Mouse (Mus musculus) hindbrain, embryonic 16.5 days (tissue): ENCODE measurements around the gene Frmd4b. TPM values are rescaled to one million over a fixed set of nuclear protein-coding genes. Genes with fewer than 3 reads are reported as not detected.
"Not testable (repeated sequence)": the region's sequence is repeated elsewhere in the genome, so short reads cannot be mapped to it uniquely, and the experiment has no call there.

ENCODE experiments used
- ATAC-seq: fragments of 200-750 bp; cut with Nextera tagmentation; 2 replicates; pipeline ENCODE4 v1.8.0; 2017; ENCODE audit warnings: moderate TSS enrichment, moderate library complexity
- H3K27ac ChIP-seq: fragments of 300-500 bp; sonication (generic); 2 replicates; pipeline ENCODE4 v1.5.1; 2014; ENCODE audit warnings: low read depth, mild to moderate bottlenecking, control low read depth, low read length, moderate library complexity
- H3K27me3 ChIP-seq: fragments of 300-500 bp; sonication (generic); replicated peaks from 2 replicates; pipeline ENCODE4 v1.6.1; 2014; ENCODE audit warnings: low read length; ENCODE audit not compliant: control insufficient read depth, insufficient read depth
- H3K36me3 ChIP-seq: fragments of 300-500 bp; sonication (generic); 2 replicates; pipeline ENCODE4 v1.6.1; 2014; ENCODE audit warnings: mild to moderate bottlenecking, low read length, moderate library complexity, mixed read lengths; ENCODE audit not compliant: control insufficient read depth, insufficient read depth
- H3K4me1 ChIP-seq: fragments of 300-500 bp; sonication (generic); 2 replicates; pipeline ENCODE4 v1.6.1; 2014; ENCODE audit warnings: low read depth, low read length; ENCODE audit not compliant: control insufficient read depth, insufficient read depth
- H3K4me2 ChIP-seq: fragments of 300-500 bp; sonication (generic); 2 replicates; pipeline ENCODE4 v1.6.1; 2014; ENCODE audit warnings: mild to moderate bottlenecking, low read length, control low read depth, moderate library complexity
- H3K4me3 ChIP-seq: fragments of 300-500 bp; sonication (generic); 2 replicates; pipeline ENCODE4 v1.5.1; 2014; ENCODE audit warnings: mild to moderate bottlenecking, low read length, control low read depth, moderate library complexity
- H3K9ac ChIP-seq: fragments of 300-500 bp; sonication (generic); 2 replicates; pipeline ENCODE4 v1.6.1; 2014; ENCODE audit warnings: low read depth, mild to moderate bottlenecking, control low read depth, low read length, moderate library complexity
- H3K9me3 ChIP-seq: fragments of 300-500 bp; sonication (generic); 2 replicates; pipeline ENCODE4 v1.6.1; 2014; ENCODE audit warnings: mild to moderate bottlenecking, low read length, moderate library complexity; ENCODE audit not compliant: control insufficient read depth
- WGBS: fragments of 180-500 bp; shearing (Covaris S2); extraction: QIAGEN DNeasy Blood & Tissue Kit; methylation state at CpG from one replicate; pipeline ENCODE4 v1.1.7; 2014; 5-methylcytosine and 5-hydroxymethylcytosine counted together
- polyA plus RNA-seq: library from polyadenylated mRNA; unstranded; fragments of >200 nt; fragmentation: Nextera tagmentation; extraction: Ambion mirVana; gene quantifications from 2 replicates; pipeline ENCODE4 v1.2.1, GENCODE M21; 2015

Gene Frmd4b
- polyA plus RNA-seq, 1 experiment from 2014 or later, result 15.8 TPM

DNA sequence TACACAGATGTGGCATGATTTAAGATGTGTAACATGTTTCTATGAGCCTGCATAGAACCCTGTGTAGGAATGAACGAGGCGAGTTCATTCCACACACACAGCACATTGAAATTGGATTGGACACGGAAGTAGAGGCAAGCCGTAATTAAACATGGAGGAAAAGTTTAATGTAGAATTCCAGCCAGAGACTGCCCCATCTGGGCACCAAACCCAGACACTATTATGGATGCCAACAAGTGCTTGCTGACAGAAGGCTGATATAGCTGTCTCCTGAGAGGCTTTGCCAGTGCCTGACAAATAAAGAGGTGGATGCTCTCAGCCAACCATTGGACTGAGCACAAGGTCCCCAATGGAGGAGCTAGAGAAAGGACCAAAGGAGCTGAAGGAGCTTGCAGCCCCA, 201.8 kb downstream of the Frmd4b start:
- H3K9ac ChIP-seq, H3K36me3 ChIP-seq, H3K4me2 ChIP-seq, H3K4me3 ChIP-seq, H3K4me1 ChIP-seq, H3K27ac ChIP-seq, H3K27me3 ChIP-seq, H3K9me3 ChIP-seq, ATAC-seq: not testable (repeated sequence)
- 78% methylated on average over 4 of the region's 4 CpGs for WGBS

DNA sequence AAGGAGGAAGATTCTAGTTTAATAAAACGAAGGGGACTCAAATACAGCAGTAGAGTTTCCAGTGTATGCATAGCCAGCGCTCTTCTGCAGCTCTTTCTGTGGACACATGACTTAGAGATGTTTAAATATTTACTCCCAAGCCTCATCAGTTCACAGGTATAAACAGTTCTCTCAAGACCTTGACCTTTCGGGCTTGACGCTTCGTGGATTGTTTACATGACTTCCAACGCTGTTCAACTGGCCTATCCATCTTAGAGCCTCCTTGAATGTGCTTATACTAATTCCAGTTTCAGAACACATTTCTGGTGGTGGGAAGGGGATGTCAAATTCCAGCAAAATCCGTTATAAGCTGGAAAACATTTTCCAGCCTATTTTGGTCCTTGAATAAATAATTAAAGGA, 203.9 kb downstream of the Frmd4b start:
- no peak for ATAC-seq

DNA sequence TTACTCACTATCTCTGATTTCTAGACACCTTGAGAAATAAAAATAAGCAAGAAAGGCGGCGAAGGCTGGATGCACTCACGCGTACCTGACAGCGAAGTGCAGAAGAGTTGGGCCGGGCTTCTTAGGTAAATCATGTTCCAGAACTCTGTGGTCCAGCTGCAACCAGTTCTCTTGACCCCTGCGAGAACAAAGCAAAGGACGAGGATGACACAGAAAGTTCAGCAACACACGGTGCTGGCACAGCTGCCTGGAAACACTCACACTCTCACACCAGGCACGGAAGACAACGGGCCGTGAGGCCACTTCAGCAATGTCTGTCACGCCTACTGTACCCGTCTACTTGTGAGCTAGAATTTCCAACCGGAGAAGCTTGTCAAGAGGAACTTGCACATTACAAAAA, 204.9 kb downstream of the Frmd4b start:
- Histone ChIP-seq H3K9me3 (no peaks in the 10 kb centered on the region), H3K27me3 (no peaks in the 10 kb centered on the region), H3K4me3 (no peak overlapping the region), H3K36me3 (peaks cover 2% of the 10 kb centered on the region; the same call in 1 of the 2 replicates), H3K27ac (no peak overlapping the region), H3K9ac (no peak overlapping the region), H3K4me1 (no peaks in the 10 kb centered on the region), H3K4me2 (no peak overlapping the region)
- ATAC-seq, result no peak
- 92% methylated on average over 15 of the region's 15 CpGs for WGBS

More for the DNA sequence above, 203.9 kb downstream of the Frmd4b start:
- H3K9ac ChIP-seq, result no peak overlapping the region
- no peak overlapping the region for H3K4me2 ChIP-seq
- no peaks in the 10 kb centered on the region for H3K9me3 ChIP-seq
- no peak overlapping the region for H3K4me3 ChIP-seq
- H3K4me1 ChIP-seq, result no peaks in the 10 kb centered on the region
- H3K36me3 ChIP-seq, result peaks cover 2% of the 10 kb centered on the region; the same call in 1 of the 2 replicates
- no peak overlapping the region for H3K27ac ChIP-seq
- 84% methylated on average over 7 of the region's 7 CpGs for WGBS
- H3K27me3 ChIP-seq, result no peaks in the 10 kb centered on the region

DNA sequence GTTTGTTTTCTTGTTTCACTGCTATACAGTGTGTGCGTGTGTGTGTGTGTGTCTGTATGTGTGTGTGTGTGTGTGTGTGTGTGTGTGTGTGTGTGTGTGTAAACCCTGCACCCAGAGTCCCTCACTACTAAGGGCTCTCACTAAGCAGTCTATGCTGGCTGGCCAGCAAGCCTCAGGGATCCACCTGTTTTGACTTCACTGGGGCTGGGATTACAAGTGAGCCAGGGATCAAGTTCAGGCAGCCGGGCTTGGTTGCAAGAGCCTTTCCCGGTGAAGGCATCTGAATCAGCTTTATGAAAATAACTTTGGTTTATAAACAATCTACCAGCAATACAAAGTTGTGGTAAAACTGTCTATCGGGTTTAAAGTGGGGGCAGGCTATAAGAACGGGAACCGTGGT, 206.0 kb downstream of the Frmd4b start:
- H3K36me3 ChIP-seq, result peaks cover 2% of the 10 kb centered on the region; the same call in 1 of the 2 replicates
- H3K27ac ChIP-seq, result no peak overlapping the region
- no peaks in the 10 kb centered on the region for H3K4me1 ChIP-seq
- no peak overlapping the region for H3K9ac ChIP-seq
- H3K4me3 ChIP-seq, result no peak overlapping the region
- ATAC-seq, result no peak
- no peak overlapping the region for H3K4me2 ChIP-seq
- no peaks in the 10 kb centered on the region for H3K9me3 ChIP-seq
- no peaks in the 10 kb centered on the region for H3K27me3 ChIP-seq
- WGBS, result 89% methylated on average over 6 of the region's 6 CpGs

DNA sequence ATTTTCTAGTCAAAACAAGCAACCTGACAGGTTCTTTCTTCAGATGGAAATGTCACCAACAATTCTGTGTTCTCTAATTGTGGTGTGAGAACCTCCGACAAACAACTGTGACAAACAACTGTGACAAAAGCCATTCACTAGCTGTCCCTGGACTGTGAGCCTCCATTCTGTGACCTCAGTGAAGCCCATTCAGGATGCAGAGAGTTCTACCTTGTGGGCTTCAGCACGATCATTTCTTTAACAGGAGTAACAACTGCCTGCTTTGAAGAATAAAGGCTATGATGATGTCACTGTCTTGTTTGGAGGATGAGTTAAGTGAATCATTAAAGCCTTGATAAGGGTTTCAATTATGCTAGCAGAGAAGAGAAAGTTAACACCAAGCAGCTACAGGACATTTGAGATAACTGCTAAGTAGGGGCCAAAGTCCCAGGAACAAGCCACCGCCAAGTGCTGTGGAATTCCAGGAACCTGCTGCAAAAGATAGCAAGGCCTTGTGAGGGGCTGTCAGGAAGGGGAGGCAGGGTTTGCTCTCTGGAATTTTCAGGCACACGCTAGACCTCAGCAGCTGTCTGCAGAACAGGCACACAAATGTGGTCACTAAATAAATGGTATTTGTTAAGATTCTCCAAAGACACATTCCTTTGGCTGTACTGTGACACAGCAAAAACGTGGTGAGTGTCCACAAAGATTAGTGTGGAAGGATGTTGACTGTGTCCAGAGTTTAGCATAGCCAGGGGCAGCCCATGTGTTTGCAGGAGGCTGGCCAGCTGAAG, 207.7 kb downstream of the Frmd4b start:
- Histone ChIP-seq H3K9ac (no peak overlapping the region), H3K27ac (no peak overlapping the region), H3K36me3 (peaks cover 2% of the 10 kb centered on the region; the same call in 1 of the 2 replicates), H3K4me2 (no peak overlapping the region), H3K4me1 (no peaks in the 10 kb centered on the region), H3K4me3 (no peak overlapping the region), H3K9me3 (no peaks in the 10 kb centered on the region), H3K27me3 (no peaks in the 10 kb centered on the region)
- WGBS, result 31% methylated on average over 5 of the region's 5 CpGs
- ATAC-seq, result no peak

DNA sequence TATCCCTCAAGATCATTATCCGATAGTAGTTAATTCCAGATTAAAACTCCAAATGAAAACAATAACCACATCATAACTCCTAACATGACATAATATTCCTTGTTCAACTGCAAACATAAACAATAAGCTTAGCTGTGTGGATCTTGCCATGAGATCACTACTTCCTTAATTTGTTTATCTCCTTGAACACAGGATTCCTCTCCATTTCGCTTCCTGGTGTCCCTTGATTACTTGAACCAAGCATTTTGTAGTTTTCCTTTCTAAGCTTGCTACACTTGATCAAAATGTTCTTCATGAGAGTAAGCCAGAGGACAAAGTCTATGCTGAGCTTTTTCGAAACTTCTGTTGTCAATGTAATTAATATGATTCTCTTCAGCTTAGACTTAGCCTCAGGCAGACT, 209.4 kb downstream of the Frmd4b start:
- Histone ChIP-seq H3K27me3 (no peaks in the 10 kb centered on the region), H3K36me3 (peaks cover 2% of the 10 kb centered on the region; the same call in 1 of the 2 replicates), H3K4me1 (no peaks in the 10 kb centered on the region), H3K9ac (no peak overlapping the region), H3K4me2 (no peak overlapping the region), H3K4me3 (no peak overlapping the region), H3K27ac (no peak overlapping the region), H3K9me3 (no peaks in the 10 kb centered on the region)
- WGBS, result 91% methylated on average over 3 of the region's 3 CpGs
- ATAC-seq, result no peak

DNA sequence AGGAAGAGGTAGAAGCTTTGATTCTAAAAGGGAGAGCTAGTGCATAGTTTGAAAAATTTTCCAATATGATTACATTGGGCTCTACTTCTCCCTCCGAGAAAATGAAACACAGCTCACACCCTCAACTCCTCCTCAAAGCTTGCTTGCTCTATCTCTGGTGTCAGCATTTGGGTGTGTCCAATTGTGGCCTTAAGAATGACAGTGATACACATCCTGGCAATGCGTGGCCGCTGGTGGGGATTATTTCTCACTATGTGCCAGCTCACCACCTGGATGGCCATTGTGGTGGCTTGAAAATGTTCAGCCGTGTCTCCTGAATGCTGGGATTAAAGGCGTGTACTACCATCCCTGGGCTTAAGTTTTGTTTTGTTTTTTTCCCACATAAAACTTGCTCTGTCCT, 209.9 kb downstream of the Frmd4b start:
- 91% methylated on average over 5 of the region's 5 CpGs for WGBS

DNA sequence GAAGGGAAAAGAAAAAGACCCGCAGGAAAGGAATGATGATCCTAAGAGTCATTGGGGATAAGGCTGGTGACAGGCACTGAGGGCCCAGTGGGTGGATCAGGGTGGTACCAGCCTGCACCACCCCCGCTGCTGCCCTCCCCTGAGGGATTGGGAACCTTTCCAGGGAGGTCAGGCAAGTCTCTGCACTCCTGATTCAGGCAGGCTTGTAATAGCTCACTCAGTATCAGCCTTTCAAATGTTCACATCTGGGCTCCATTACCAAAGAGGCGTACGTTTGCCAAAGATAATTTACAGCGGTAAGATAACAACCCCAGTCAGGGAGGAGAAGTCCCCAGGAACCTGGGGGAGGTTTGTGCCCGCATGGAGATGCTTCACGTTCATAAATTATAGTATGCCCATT, 212.0 kb downstream of the Frmd4b start:
- no peak overlapping the region for H3K9ac ChIP-seq
- 46% methylated on average over 7 of the region's 7 CpGs for WGBS
- H3K4me1 ChIP-seq, result no peaks in the 10 kb centered on the region
- H3K27ac ChIP-seq, result no peak overlapping the region
- H3K27me3 ChIP-seq, result no peaks in the 10 kb centered on the region
- H3K4me3 ChIP-seq, result no peak overlapping the region
- ATAC-seq, result no peak
- H3K4me2 ChIP-seq, result no peak overlapping the region
- no peaks in the 10 kb centered on the region for H3K9me3 ChIP-seq
- H3K36me3 ChIP-seq, result peaks cover 2% of the 10 kb centered on the region; the same call in 1 of the 2 replicates

More for the DNA sequence above, 209.9 kb downstream of the Frmd4b start:
- Histone ChIP-seq H3K27ac (no peak overlapping the region), H3K9ac (no peak overlapping the region), H3K27me3 (no peaks in the 10 kb centered on the region), H3K4me2 (no peak overlapping the region), H3K9me3 (no peaks in the 10 kb centered on the region), H3K4me3 (no peak overlapping the region), H3K36me3 (peaks cover 2% of the 10 kb centered on the region; the same call in 1 of the 2 replicates), H3K4me1 (no peaks in the 10 kb centered on the region)
- no peak for ATAC-seq

DNA sequence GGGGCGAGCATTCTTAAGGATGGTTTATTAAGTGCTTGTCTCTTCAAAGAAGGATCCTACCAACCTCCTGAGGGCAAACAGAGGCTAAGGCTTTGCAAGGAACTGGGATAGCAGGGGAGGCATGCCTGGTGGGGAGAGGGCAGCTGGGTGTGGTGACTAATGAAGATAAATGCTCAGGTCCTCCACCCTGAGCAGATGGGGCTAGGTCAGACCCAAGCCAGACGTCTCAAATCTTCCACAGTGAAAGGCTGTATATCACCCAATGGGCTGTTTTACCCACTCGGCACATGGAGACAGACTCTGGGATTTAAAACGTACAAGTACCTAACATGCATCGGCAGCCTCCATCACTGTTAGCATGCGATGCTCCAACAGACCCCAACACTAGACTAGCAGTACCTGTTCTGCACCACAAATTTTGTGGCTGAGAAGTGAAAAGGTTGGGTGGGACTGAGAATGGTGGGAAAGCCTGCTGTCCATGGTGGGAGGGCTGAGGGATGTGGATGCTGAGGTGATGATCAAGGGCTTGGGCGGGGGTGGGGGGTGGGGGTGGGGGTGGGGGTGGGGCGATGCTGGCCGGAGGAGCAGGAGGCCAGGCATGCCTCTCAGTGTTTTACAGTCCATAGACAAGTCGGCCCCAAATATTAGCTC, 214.4 kb downstream of the Frmd4b start:
- Histone ChIP-seq H3K9me3 (no peaks in the 10 kb centered on the region), H3K4me2 (no peak overlapping the region), H3K27ac (no peak overlapping the region), H3K27me3 (no peaks in the 10 kb centered on the region), H3K4me3 (no peak overlapping the region), H3K4me1 (no peaks in the 10 kb centered on the region), H3K36me3 (no peaks in the 10 kb centered on the region), H3K9ac (no peak overlapping the region)
- WGBS, result 60% methylated on average over 10 of the region's 10 CpGs
- no peak for ATAC-seq
